Mouse (Mus musculus) embryonic facial prominence, embryonic 11.5 days (tissue): ENCODE results near the gene A830031A19Rik. TPM values are rescaled to one million over a fixed set of nuclear protein-coding genes. Genes with fewer than 3 reads are reported as not detected.
A peak's percentile ranks its signal among the peaks of the same experiment; 100 is the strongest.

Experiments used
- ATAC-seq: fragments of 200-750 bp; cut with Nextera tagmentation; replicated peaks from 2 replicates; pipeline ENCODE4 v1.8.0; 2017; ENCODE audit warnings: low read depth; ENCODE audit not compliant: insufficient number of reproducible peaks, low FRiP score, low TSS enrichment
- DNase-seq: peaks from one replicate; pipeline ENCODE4 v3.0.0-alpha.2; 2015; ENCODE audit warnings: low spot score
- H3K27ac ChIP-seq: fragments of 300-500 bp; sonication (generic); replicated peaks from 2 replicates; pipeline ENCODE4 v1.5.1; 2014; ENCODE audit warnings: mild to moderate bottlenecking, low read depth, low read length, control low read depth
- H3K27me3 ChIP-seq: fragments of 300-500 bp; sonication (generic); 2 replicates; pipeline ENCODE4 v1.6.1; 2014; ENCODE audit warnings: mild to moderate bottlenecking, low read length, moderate library complexity, mixed read lengths; ENCODE audit not compliant: control insufficient read depth, insufficient read depth
- H3K36me3 ChIP-seq: fragments of 300-500 bp; sonication (generic); replicated peaks from 2 replicates; pipeline ENCODE4 v1.6.1; 2014; ENCODE audit warnings: low read depth, mild to moderate bottlenecking, low read length, moderate library complexity, mixed read lengths; ENCODE audit not compliant: control insufficient read depth, insufficient read depth
- H3K4me1 ChIP-seq: fragments of 300-500 bp; sonication (generic); 2 replicates; pipeline ENCODE4 v1.6.1; 2014; ENCODE audit warnings: low read length, mixed read lengths; ENCODE audit not compliant: control insufficient read depth, insufficient read depth
- H3K4me2 ChIP-seq: fragments of 300-500 bp; sonication (generic); 2 replicates; pipeline ENCODE4 v1.6.1; 2014; ENCODE audit warnings: low read depth, mild to moderate bottlenecking, control low read depth, low read length, moderate library complexity
- H3K4me3 ChIP-seq: fragments of 300-500 bp; sonication (generic); 2 replicates; pipeline ENCODE4 v1.5.1; 2014; ENCODE audit warnings: low read depth, low read length, control low read depth
- H3K9ac ChIP-seq: fragments of 300-500 bp; sonication (generic); replicated peaks from 2 replicates; pipeline ENCODE4 v1.6.1; 2014; ENCODE audit warnings: mild to moderate bottlenecking, control low read depth, low read length
- H3K9me3 ChIP-seq: fragments of 300-500 bp; sonication (generic); replicated peaks from 2 replicates; pipeline ENCODE4 v1.6.1; 2016; ENCODE audit warnings: mild to moderate bottlenecking, low read length, inconsistent platforms, mixed read lengths; ENCODE audit not compliant: control insufficient read depth
- WGBS: fragments of 180-500 bp; shearing (Covaris S2); extraction: QIAGEN DNeasy Blood & Tissue Kit; methylation state at CpG from one replicate; pipeline ENCODE4 v1.1.7; 2014; 5-methylcytosine and 5-hydroxymethylcytosine counted together
- polyA plus RNA-seq: library from polyadenylated mRNA; unstranded; fragments of >200 nt; fragmentation: Nextera tagmentation; extraction: Ambion mirVana; gene quantifications from 2 replicates; pipeline ENCODE4 v1.2.1, GENCODE M21; 2014

A830031A19Rik gene
- polyA plus RNA-seq, 1 experiment from 2014 or later = not detected

DNA sequence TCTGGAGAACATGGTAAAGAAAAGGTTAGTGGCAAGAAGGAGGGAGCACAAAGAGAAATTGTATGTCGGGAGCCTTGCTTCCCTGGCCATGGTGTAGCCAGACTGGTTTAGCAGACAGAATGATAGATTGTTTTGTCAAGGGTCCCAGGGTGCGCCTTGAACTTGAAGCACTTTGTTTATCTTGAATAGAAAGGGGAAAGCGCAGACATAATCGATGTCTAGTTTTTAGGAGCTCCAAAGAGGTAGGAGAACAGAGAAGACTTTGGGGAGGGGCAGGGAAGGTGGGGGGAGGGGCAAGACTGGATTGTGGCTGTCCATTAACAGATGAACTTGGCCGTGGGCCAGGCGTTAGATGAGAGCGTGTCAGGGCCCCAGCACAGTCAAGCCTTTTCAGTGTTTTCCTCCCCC lies 25.0 kb upstream of the A830031A19Rik start:
- Histone ChIP-seq H3K27ac (no peak overlapping the region), H3K27me3 (no peaks in the 10 kb centered on the region), H3K36me3 (no peaks in the 10 kb centered on the region; the same call in 1 of the 2 replicates), H3K4me2 (no peak overlapping the region), H3K4me1 (peaks cover 5% of the 10 kb centered on the region; the same call in 1 of the 2 replicates), H3K4me3 (no peak overlapping the region), H3K9me3 (no peaks in the 10 kb centered on the region), H3K9ac (no peak overlapping the region)
- DNase-seq (peak; percentile 57), ATAC-seq (peak; percentile 74)
- 45% methylated on average over 7 of the region's 7 CpGs for WGBS

DNA sequence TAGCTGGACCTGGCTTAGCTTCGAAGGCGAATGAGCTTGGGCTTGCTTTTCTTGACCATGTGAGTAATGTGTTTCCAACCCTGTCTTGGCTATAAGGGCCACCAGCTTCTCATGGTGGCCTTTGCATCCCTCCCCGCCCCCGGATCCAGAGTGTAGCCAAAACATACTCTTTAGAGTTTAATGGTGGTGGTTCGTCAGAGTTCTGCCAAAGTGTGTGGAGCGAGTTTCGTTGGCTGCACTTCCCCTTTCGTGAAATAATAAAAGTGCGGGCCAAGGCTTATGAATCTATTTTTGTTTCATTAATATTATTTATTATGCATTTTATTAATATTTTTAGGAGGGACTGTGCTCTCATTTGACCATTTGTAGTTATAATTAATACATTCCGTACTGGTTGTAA lies 24.4 kb upstream of the A830031A19Rik start:
- WGBS = 87% methylated on average over 10 of the region's 10 CpGs
- no peaks in the 10 kb centered on the region; the same call in 1 of the 2 replicates for H3K36me3 ChIP-seq
- H3K4me3 ChIP-seq = no peak overlapping the region
- no peak overlapping the region for H3K27ac ChIP-seq
- no peak overlapping the region for H3K9ac ChIP-seq
- ATAC-seq (no peak), DNase-seq (no peak)
- no peaks in the 10 kb centered on the region for H3K9me3 ChIP-seq
- H3K4me2 ChIP-seq = no peak overlapping the region
- H3K4me1 ChIP-seq = peaks cover 5% of the 10 kb centered on the region; the same call in 1 of the 2 replicates
- H3K27me3 ChIP-seq = no peaks in the 10 kb centered on the region

DNA sequence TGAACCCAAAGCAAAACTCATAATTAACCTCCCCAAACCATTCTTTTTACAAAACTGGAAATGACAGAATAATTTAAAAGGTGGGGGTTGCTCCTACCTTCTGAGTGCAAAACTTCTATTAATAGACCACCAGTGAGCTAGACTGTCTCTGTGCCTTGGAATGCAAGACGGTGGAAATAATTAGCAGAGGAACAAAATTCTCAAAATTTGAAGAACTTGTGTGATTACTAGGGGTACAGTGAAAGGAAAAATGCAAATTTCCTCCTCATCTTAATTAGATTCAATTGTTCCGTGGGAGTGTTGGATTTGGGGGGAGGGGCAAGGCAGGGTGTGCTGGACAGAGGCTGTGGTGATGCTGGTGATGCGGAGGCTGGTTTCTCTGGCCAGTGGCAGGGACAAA lies 23.8 kb upstream of the A830031A19Rik start:
- Histone ChIP-seq H3K9me3 (no peaks in the 10 kb centered on the region), H3K4me3 (no peak overlapping the region), H3K4me2 (no peak overlapping the region), H3K9ac (no peak overlapping the region), H3K27me3 (no peaks in the 10 kb centered on the region), H3K4me1 (peaks cover 5% of the 10 kb centered on the region; the same call in 1 of the 2 replicates), H3K36me3 (no peaks in the 10 kb centered on the region; the same call in 1 of the 2 replicates), H3K27ac (no peak overlapping the region)
- no peak for DNase-seq
- no peak for ATAC-seq
- 39% methylated on average over 3 of the region's 3 CpGs for WGBS

DNA sequence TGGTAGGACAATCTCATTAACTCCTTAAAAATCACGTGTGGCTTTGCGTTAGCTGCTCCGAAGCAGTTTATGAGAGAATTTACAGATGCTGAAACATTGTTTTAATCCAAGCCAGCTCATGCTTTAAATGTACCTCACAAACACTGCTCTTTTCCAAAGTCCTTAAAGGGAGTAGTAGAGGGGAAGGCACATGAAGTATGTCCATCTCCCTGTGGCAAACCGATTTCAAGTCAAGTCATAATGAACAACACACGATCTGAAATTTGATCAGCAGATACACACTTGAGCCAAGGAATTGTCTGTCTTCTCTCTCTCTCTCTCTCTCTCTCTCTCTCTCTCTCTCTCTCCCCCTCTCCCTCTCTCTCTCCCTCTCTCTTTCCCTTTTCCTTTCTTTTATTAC lies 23.2 kb upstream of the A830031A19Rik start:
- Histone ChIP-seq H3K9ac (no peak overlapping the region), H3K9me3 (no peaks in the 10 kb centered on the region), H3K27ac (no peak overlapping the region), H3K4me3 (no peak overlapping the region), H3K36me3 (no peaks in the 10 kb centered on the region; the same call in 1 of the 2 replicates), H3K4me2 (no peak overlapping the region), H3K27me3 (no peaks in the 10 kb centered on the region), H3K4me1 (peaks cover 5% of the 10 kb centered on the region; the same call in 1 of the 2 replicates)
- no peak for DNase-seq
- 56% methylated on average over 5 of the region's 5 CpGs for WGBS
- ATAC-seq = no peak

DNA sequence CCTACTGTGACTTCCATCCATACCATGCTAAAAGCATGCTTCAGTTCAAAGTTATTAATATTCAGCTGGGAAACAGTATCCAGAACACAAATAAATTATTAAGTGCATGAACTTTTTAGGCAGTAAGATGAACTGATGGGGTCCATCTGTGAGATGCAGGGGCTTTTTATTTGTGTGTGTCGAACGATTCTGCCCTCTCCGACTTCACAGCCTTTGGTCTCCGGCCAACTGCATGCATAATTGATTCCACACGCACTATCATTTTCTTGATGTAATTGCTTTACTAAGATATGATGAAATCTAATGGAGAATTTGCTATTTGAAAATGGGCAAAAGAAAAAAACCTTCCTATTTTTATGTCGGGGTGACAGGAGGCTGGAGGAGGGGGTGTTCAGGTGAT lies 22.2 kb upstream of the A830031A19Rik start:
- Histone ChIP-seq H3K4me3 (no peak overlapping the region), H3K4me1 (peaks cover 3% of the 10 kb centered on the region; the same call in 1 of the 2 replicates), H3K27ac (no peak overlapping the region), H3K9me3 (no peaks in the 10 kb centered on the region), H3K9ac (no peak overlapping the region), H3K27me3 (no peaks in the 10 kb centered on the region), H3K36me3 (no peaks in the 10 kb centered on the region), H3K4me2 (no peak overlapping the region)
- DNase-seq (peak; percentile 33), ATAC-seq (no peak)
- WGBS = 26% methylated on average over 6 of the region's 6 CpGs

DNA sequence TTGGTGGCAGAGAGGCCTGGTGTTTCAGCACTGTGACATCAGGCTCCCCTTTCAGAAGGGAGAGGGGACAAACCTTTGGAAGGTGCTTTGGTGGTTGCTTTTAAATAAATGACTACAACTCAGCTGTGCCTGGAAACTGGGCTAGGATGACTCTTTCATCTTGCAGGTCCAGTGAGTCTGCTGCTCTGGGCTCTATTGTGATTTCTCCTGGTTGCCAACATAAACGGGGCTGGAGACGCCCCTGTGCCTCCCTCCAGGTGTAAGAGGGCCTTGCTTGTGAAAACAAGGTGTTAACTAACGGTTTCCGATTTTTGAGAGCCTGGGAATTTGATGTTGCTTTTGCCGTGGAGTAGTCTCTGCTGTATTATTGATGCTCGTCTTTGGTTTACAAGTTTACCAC lies 21.6 kb upstream of the A830031A19Rik start:
- Histone ChIP-seq H3K27me3 (no peaks in the 10 kb centered on the region), H3K9ac (no peak overlapping the region), H3K36me3 (no peaks in the 10 kb centered on the region), H3K27ac (no peak overlapping the region), H3K9me3 (no peaks in the 10 kb centered on the region), H3K4me2 (no peak overlapping the region), H3K4me3 (no peak overlapping the region), H3K4me1 (peaks cover 3% of the 10 kb centered on the region; the same call in 1 of the 2 replicates)
- 35% methylated on average over 6 of the region's 6 CpGs for WGBS
- DNase-seq (no peak), ATAC-seq (no peak)

DNA sequence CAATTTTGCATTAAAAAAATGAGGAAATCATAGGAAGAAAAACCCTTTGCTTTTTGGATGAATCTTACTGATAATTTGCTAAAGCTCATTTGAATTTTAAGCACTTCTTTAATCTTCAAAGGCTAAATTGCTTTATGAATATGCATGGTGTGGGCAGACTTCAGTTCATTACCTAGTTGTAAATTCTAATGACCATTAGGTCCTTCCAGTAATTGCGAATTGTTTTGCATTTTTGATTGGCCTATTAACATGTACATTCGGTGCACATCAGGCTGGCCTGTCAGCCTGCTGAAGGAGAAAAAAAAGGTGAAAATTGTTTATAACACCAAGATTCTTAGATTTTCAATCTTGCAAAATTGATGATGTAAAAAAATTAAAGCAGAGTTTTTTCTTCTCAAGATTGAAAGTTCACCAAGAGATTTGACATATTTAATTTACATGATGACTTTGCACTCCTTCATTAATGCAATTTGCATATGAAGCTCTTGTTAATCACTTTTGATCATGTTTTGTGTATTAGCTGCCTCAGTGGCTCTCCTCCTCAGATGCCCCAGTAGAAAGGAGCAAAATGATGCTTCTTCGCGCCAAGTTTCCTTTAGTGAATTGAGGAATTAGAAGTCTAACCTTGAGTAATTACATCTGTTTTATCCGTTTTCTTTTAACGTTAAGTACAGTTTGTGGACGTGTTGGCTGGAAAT lies 21.0 kb upstream of the A830031A19Rik start:
- no peaks in the 10 kb centered on the region for H3K9me3 ChIP-seq
- 76% methylated on average over 7 of the region's 7 CpGs for WGBS
- no peaks in the 10 kb centered on the region for H3K36me3 ChIP-seq
- H3K27me3 ChIP-seq = no peaks in the 10 kb centered on the region
- H3K4me2 ChIP-seq = no peak overlapping the region
- no peak overlapping the region for H3K9ac ChIP-seq
- no peak overlapping the region for H3K4me3 ChIP-seq
- no peak for ATAC-seq
- peaks cover 3% of the 10 kb centered on the region; the same call in 1 of the 2 replicates for H3K4me1 ChIP-seq
- no peak overlapping the region for H3K27ac ChIP-seq
- DNase-seq = no peak

DNA sequence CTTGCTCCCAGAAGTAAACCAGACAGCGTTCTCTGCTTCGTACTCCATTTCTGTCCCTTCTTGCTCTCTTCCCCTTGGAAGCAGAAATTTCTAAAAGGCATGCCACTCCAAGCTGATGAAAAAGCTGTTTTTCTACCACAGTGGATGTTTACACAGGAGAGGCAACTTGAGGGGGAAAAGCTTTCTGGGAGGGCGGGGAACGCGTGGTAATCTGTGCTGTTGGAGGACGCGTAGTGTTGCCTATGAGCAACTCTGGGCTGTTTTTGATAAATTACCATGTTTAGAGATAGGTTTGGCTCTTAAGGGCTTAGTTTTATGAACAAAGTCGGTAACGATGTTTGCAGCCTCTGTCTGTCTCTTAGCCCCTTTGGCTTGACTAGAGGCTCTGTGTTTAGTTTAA lies 20.4 kb upstream of the A830031A19Rik start:
- Histone ChIP-seq H3K27me3 (no peaks in the 10 kb centered on the region), H3K4me3 (no peak overlapping the region), H3K9me3 (no peaks in the 10 kb centered on the region), H3K4me2 (no peak overlapping the region), H3K27ac (no peak overlapping the region), H3K36me3 (no peaks in the 10 kb centered on the region), H3K4me1 (peaks cover 3% of the 10 kb centered on the region; the same call in 1 of the 2 replicates), H3K9ac (no peak overlapping the region)
- no peak for ATAC-seq
- WGBS = 56% methylated on average over 9 of the region's 9 CpGs
- DNase-seq = no peak
